Mouse (Mus musculus): Measurements from ENCODE around the gene Gm8094.
"Not testable (repeated sequence)": the region's sequence is repeated elsewhere in the genome, so short reads cannot be mapped to it uniquely, and the experiment has no call there.

Gm8094 gene

DNA sequence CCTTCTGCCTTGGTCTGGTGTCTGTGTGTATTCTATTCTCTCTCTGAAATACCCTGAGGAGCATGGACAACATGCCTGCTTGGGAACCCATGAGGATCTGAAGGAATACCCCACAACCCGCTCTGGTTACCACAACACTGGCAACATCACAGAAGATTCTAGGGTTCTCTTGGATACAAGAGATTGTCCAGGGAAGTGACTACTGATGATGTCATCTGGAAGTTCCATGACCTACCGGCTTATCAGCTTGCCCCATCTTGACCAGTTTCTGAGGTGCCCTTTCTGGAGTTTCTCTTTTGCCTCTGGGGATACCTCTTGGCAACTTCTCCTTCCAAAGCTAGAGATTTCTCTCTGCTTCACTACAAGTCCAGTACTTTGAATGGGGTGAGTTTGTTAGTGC, at the start of gene Gm8094:
Gene Gm8094 (minus strand): TSS at position 101 of the 400 bp plus-strand sequence.
- in situ Hi-C loops (cut with MboI), result not testable (repeated sequence)

DNA sequence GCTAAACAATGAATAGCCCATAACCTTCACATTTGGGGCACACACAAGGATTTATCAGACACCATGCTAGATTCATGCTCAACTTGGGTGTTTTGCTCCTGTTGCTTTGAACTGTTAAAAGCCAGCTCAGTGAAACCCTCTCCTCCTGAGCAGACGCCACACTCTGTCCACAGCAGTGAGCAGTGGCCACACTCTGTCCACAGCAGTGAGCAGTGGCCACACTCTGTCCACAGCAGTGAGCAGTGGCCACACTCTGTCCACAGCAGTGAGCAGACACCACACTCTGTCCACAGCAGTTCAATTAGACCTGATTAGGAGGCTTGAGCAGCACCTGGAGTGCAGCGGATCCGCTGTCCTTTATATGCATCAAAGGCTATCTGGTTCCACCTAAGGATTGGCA, 43.2 kb upstream of the Gm8094 start:
- in situ Hi-C loops (cut with MboI), result not testable (repeated sequence)

DNA sequence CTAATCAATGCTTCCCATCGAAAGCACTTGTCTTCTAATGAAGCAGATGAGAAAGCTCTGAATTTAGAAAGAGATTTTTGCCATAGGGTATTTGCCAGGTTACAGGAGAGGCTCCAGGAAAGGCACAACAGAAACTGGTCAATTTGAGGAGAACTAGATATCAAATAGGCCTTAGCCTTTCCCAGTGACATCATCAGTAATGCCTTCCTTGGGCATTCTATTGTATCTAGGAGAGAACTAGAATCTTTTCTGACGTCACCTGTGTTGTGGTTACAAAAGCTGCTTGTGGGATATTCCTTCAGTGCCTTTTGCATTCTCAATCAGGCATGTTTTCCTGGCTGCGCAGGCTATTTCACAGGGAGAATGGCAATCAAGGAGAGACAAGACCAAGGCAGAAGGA, 23.9 kb upstream of the Gm8094 start, which contains the start of gene Gm8104:
Gene Gm8104 (plus strand): TSS at position 301 of the 400 bp plus-strand sequence.
- in situ Hi-C loops (cut with MboI), result not testable (repeated sequence)

DNA sequence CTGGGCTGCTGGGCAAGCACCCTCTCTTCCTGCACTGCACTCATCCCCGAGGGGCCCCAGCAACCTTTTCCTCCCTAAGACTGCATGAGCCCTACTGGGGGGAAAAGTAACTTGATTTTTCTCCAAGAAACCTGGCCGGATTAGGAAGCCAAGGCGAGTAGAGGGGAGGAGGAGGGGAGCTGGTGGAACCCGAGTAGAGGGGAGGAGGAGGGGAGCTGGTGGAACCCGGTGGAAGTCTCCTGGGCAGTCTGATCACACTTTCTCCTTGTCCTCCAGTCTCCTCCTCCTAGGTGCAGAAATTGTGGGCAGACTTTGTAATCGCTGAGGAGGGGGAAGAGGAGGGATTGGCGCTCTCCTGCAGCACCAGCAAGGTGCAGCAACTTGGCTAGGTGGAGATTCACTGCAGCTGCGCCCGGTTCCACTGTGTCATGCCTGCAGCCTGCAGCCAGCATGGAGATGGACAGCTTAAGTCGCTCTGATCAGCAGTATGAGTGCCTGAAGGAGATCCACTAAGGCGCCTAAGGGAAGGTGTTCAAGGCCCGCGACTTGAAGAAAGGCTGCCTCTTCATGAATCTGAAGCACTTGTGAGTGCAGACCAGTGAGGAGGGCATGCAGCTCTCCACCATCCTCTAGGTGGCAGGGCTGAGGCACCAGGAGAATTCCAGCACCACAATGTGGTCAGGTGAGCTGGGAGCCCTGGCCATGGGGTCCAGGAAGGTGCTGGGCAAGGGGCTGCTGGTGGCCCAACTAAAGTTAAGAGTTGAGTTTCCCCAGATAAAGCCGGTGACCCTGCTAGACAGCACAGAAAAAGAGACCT, 12.9 kb upstream of the Gm8094 start:
- in situ Hi-C loops (cut with MboI), result not testable (repeated sequence)

DNA sequence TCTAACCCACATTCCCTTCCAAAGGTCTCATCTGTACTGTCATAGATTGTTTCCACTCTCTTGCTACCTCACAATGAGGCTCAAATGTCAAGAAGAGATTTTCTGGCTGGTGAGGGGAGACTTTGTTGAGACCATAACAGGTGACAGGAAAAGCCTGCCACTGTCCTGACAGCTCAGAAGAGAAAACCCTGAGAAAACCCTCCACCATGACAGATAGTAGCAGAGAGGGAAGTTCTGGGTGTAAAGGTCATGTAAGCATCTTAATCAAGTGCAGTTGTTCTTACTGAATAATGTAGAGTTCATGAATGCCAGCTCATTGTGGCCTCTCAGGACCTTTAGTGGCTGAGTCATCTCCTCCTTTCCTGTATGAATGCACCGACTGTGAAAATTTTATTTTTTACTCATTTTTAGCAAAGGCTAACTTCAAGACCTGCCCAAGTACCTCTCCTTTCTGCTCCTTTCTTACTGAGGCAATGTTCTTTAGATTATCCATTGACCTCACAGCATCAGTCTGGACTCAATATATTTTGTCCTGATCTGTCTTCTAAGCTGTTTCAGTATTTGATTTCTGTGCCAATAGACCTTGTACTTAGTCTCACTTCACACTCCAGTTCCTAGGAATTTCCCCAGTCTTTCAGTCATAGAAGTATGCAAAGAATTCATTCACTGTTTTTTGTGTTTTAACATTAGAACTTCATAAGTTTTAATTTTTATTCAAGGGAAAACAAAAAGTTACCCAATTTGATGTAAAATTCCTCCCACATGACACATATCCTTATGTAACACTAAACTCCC, 8.7 kb upstream of the Gm8094 start:
- in situ Hi-C loops (cut with MboI), result not testable (repeated sequence)

DNA sequence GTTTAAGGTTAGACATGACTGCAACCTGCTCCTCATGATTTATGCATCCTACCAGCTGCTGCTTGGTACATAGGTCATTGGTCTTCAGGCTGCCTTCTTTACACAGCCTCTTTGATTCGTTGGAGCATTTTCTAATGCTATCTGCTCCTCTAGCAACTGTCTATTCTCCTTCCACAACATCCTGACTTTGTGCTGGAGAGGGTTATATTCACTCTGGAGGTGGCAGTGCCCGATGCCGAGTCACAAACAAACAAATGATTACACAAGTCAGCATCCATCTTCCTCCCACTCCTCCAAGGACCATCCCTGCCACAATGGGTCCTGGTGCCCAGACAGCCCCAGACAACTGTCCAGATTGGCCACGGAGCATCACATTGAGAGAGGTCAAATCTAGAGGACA, 16.3 kb downstream of the Gm8094 start:
- in situ Hi-C loops (cut with MboI), result not testable (repeated sequence)

DNA sequence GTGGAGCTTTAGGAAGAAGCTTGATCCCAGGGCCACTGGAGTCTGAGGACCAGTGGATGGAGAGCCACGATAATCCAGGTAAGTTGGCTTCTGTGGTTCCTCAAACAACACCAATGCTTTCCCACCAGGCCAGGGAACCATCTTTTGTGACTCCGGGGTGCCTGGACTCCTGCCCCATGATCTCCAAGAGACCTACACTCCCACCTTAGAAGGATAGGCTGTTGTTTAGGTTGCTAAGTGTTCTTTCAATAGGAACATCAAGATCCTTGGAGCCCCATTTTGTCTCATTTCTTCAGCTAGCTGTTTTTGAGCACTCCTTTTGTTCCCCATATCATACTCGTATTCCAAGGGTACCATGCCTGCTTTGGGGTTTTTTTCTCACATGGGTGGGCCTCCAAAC, 18.4 kb downstream of the Gm8094 start:
- in situ Hi-C loops (cut with MboI), result not testable (repeated sequence)
